ENCODE assay signal across 9 mouse cellular contexts in the genomic region with DNA sequence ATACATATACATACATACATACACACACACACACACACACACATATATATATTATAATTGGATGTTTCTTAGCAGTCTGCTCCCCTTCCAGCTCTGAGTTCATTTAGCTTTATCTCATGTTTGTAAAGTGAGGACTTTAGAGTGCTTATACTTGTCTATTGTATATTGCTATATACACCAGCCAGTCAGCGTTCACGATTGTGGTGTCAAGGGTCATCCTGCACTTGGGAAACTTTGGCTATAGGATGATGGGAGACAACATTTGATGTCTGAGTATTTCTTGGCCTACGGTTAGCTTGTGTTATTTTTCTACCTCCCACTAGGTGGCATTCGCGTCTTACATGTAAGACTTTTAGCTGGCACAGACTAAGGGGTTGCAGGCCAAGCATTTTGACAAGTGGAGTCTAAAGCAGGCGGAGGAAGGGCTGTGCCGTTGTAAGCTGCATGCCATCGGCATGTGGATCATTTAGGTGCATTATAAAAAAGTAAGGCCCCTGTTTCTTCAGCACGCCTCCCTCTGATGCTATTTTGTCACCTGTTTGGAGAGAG. TPM values are rescaled to one million over a fixed set of nuclear protein-coding genes. Genes with fewer than 3 reads are reported as not detected.
DNase-seq lines count a peak whose midpoint lies in the region; ATAC-seq and TF ChIP-seq lines count a peak whose summit lies in the region.
"Had no signal": no experiment of that assay in that cellular context is flagged by ENCODE, and none has a peak within 500 bp of the region (broad histone marks: within the 10 kb centered on the region; RNA-seq: fewer than 3 reads in every experiment).

No protein-coding gene starts in this region.

- H3K4me3 ChIP-seq in ES-Bruce4 (ENCODE audit: low read depth, low read length): no peak overlapping the region
- H3K4me3 ChIP-seq in heart, embryonic 16.5 days (ENCODE audit: low read length): no peak overlapping the region
- no peak overlapping the region for H3K4me3 ChIP-seq in kidney, postnatal 0 days (replicated peaks; ENCODE audit: low read depth, low read length)
- no peak overlapping the region for H3K4me3 ChIP-seq in liver, embryonic 13.5 days (replicated peaks)
- no peak overlapping the region for H3K4me3 ChIP-seq in neural tube, embryonic 11.5 days (ENCODE audit: low read depth, low read length)
- no peak overlapping the region for H3K4me3 ChIP-seq in thymus, adult 2 months (ENCODE audit: control insufficient read depth, insufficient read depth, low read length)

- no peaks in the 10 kb centered on the region for H3K27me3 ChIP-seq in ES-Bruce4 (ENCODE audit: control insufficient read depth, insufficient read depth, low read length, poor library complexity, severe bottlenecking)
- no peaks in the 10 kb centered on the region for H3K27me3 ChIP-seq in heart, embryonic 16.5 days (ENCODE audit: control insufficient read depth, insufficient read depth, low read length)
- no peaks in the 10 kb centered on the region for H3K27me3 ChIP-seq in kidney, postnatal 0 days (ENCODE audit: insufficient read depth, low read length)
- no peaks in the 10 kb centered on the region for H3K27me3 ChIP-seq in liver, embryonic 13.5 days
- no peaks in the 10 kb centered on the region for H3K27me3 ChIP-seq in neural tube, embryonic 11.5 days (ENCODE audit: control insufficient read depth, insufficient read depth, low read length)
- H3K27me3 ChIP-seq in thymus, adult 2 months (ENCODE audit: control insufficient read depth, insufficient read depth, low read length): no peaks in the 10 kb centered on the region

- no peaks in the 10 kb centered on the region for H3K9me3 ChIP-seq in ES-Bruce4 (replicated peaks; ENCODE audit: control insufficient read depth, insufficient read depth, low read length, poor library complexity, severe bottlenecking)
- 0 out of 2 replicates have a peak, but pooled peaks cover 3% of the 10 kb centered on the region for H3K9me3 ChIP-seq in heart, embryonic 16.5 days (replicated peaks; ENCODE audit: control insufficient read depth, low read length)
- no peaks in the 10 kb centered on the region for H3K9me3 ChIP-seq in kidney, postnatal 0 days (replicated peaks; ENCODE audit: low read length)
- H3K9me3 ChIP-seq in liver, embryonic 13.5 days (replicated peaks): no peaks in the 10 kb centered on the region
- H3K9me3 ChIP-seq in neural tube, embryonic 11.5 days (ENCODE audit: control insufficient read depth, low read length): no peaks in the 10 kb centered on the region

- peak; percentile 51 for TF ChIP-seq CTCF in ES-Bruce4 (IDR thresholded peaks at IDR 0.05; ENCODE audit: low read depth, low read length)
- peak; percentile 96 for TF ChIP-seq CTCF in kidney, postnatal 0 days (IDR thresholded peaks at IDR 0.05; ENCODE audit: low read depth)
- no peak for TF ChIP-seq CTCF in thymus, adult 2 months (IDR thresholded peaks at IDR 0.05; ENCODE audit: borderline replicate concordance, control insufficient read depth, extremely low read depth, insufficient read depth, low read length, poor library complexity)

- no peak overlapping the region for H3K9ac ChIP-seq in ES-Bruce4 (ENCODE audit: low read depth, poor library complexity, severe bottlenecking)
- no peak overlapping the region; the same call in 1 of the 2 replicates for H3K9ac ChIP-seq in heart, embryonic 16.5 days (ENCODE audit: low read length)
- H3K9ac ChIP-seq in kidney, postnatal 0 days (ENCODE audit: low read depth, low read length): no peak overlapping the region
- H3K9ac ChIP-seq in liver, embryonic 13.5 days: no peak overlapping the region
- H3K9ac ChIP-seq in neural tube, embryonic 11.5 days (ENCODE audit: low read length): no peak overlapping the region

- H3K36me3 ChIP-seq in ES-Bruce4 (ENCODE audit: control insufficient read depth, insufficient read depth, low read length, poor library complexity, severe bottlenecking): no peaks in the 10 kb centered on the region
- peaks cover 5% of the 10 kb centered on the region; the same call in 1 of the 2 replicates for H3K36me3 ChIP-seq in heart, embryonic 16.5 days (ENCODE audit: control insufficient read depth, insufficient read depth)
- H3K36me3 ChIP-seq in kidney, postnatal 0 days (ENCODE audit: insufficient read depth, low read length): peaks cover 4% of the 10 kb centered on the region; the same call in 1 of the 2 replicates
- peaks cover 28% of the 10 kb centered on the region for H3K36me3 ChIP-seq in liver, embryonic 13.5 days
- no peaks in the 10 kb centered on the region for H3K36me3 ChIP-seq in neural tube, embryonic 11.5 days (ENCODE audit: control insufficient read depth, insufficient read depth, low read length)
- H3K36me3 ChIP-seq in thymus, adult 2 months (ENCODE audit: control insufficient read depth, insufficient read depth, low read length): peaks cover 11% of the 10 kb centered on the region

- 8% methylated on average over 9 of the region's 9 CpGs for WGBS in heart, embryonic 16.5 days
- 9% methylated on average over 9 of the region's 9 CpGs for WGBS in kidney, postnatal 0 days
- 19% methylated on average over 9 of the region's 9 CpGs for WGBS in liver, embryonic 13.5 days (ENCODE audit: insufficient replicate concordance)
- 17% methylated on average over 9 of the region's 9 CpGs for WGBS in neural tube, embryonic 11.5 days
- 25% methylated on average over 9 of the region's 9 CpGs for WGBS in thymus, adult 2 months

- no peaks in the 10 kb centered on the region for H3K4me1 ChIP-seq in ES-Bruce4 (ENCODE audit: control insufficient read depth, insufficient read depth, low read length)
- H3K4me1 ChIP-seq in heart, embryonic 16.5 days (ENCODE audit: control insufficient read depth, insufficient read depth, low read length): peaks cover 4% of the 10 kb centered on the region
- H3K4me1 ChIP-seq in kidney, postnatal 0 days (replicated peaks; ENCODE audit: insufficient read depth, low read length): no peaks in the 10 kb centered on the region
- peaks cover 33% of the 10 kb centered on the region for H3K4me1 ChIP-seq in liver, embryonic 13.5 days (replicated peaks)
- no peaks in the 10 kb centered on the region for H3K4me1 ChIP-seq in neural tube, embryonic 11.5 days (ENCODE audit: control insufficient read depth, insufficient read depth, low read length)
- H3K4me1 ChIP-seq in thymus, adult 2 months (replicated peaks; ENCODE audit: control insufficient read depth, insufficient read depth, low read length): no peaks in the 10 kb centered on the region

- peak; percentile 88 for ATAC-seq in erythroblast, adult 5-6 weeks (replicated peaks; ENCODE audit: low FRiP score, poor library complexity, severe bottlenecking)
- peak; percentile 81 for ATAC-seq in heart, embryonic 16.5 days (replicated peaks; ENCODE audit: extremely low read depth, insufficient read depth, low FRiP score)
- peak; percentile 71; the same call in 1 of the 2 replicates for ATAC-seq in kidney, postnatal 0 days (replicated peaks; ENCODE audit: low FRiP score, low read depth)
- peak; percentile 65 for ATAC-seq in liver, embryonic 13.5 days (ENCODE audit: low read depth)
- ATAC-seq in neural tube, embryonic 11.5 days (ENCODE audit: insufficient read depth, low FRiP score, low TSS enrichment): peak; percentile 53; the same call in 1 of the 2 replicates

- no peak for TF ChIP-seq POLR2A in ES-Bruce4 (IDR thresholded peaks at IDR 0.05; ENCODE audit: insufficient read depth, low read length)
- TF ChIP-seq POLR2A in thymus, adult 2 months (IDR thresholded peaks at IDR 0.05; ENCODE audit: control insufficient read depth, extremely low read depth, insufficient read depth, low read length, poor library complexity): no peak

- DNase-seq in brain, adult 2 months (ENCODE audit: low read depth, low spot score): peak; percentile 93
- DNase-seq in kidney, postnatal 0 days (ENCODE audit: low spot score): peak; percentile 96
- DNase-seq in liver, embryonic 13.5 days: peak; percentile 44
- peak; percentile 73 for DNase-seq in neural tube, embryonic 11.5 days (ENCODE audit: low spot score)
- peak; percentile 46 for DNase-seq in thymus, adult 2 months

- H3K4me2 ChIP-seq in heart, embryonic 16.5 days (ENCODE audit: low read depth, low read length): peak overlapping the region; percentile 3; the same call in 1 of the 2 replicates
- no peak overlapping the region for H3K4me2 ChIP-seq in kidney, postnatal 0 days (ENCODE audit: low read length)
- no peak overlapping the region for H3K4me2 ChIP-seq in liver, embryonic 13.5 days
- no peak overlapping the region for H3K4me2 ChIP-seq in neural tube, embryonic 11.5 days (ENCODE audit: low read depth)

- H3K27ac ChIP-seq in ES-Bruce4 (ENCODE audit: insufficient read depth, low read length): no peak overlapping the region
- H3K27ac ChIP-seq in heart, embryonic 16.5 days (ENCODE audit: low read length): no peak overlapping the region
- H3K27ac ChIP-seq in kidney, postnatal 0 days: no peak overlapping the region
- no peak overlapping the region for H3K27ac ChIP-seq in liver, embryonic 13.5 days
- no peak overlapping the region for H3K27ac ChIP-seq in neural tube, embryonic 11.5 days (ENCODE audit: low read depth, low read length)
- no peak overlapping the region for H3K27ac ChIP-seq in thymus, adult 2 months (ENCODE audit: control insufficient read depth, insufficient read depth, low read length)

- no peak for TF ChIP-seq EP300 in ES-Bruce4 (IDR thresholded peaks at IDR 0.05; ENCODE audit: insufficient read depth, low read depth, low read length)

RNA-seq across cellular contexts. Expression of a gene that starts 13.4 kb away (rescaled TPM):
- 15.6 and 16.9 TPM in 2 replicates for polyA plus RNA-seq in ES-Bruce4 (2011; ENCODE audit: insufficient read depth, insufficient read length, low read depth, missing spikeins)
- 227 and 257 TPM in 2 replicates for total RNA-seq in erythroblast, adult 5-6 weeks (2015; ENCODE audit: low replicate concordance)
- total RNA-seq in erythroblast, adult 5-6 weeks (2017; ENCODE audit: low replicate concordance): 281 and 320 TPM in 2 replicates
- polyA plus RNA-seq in heart, embryonic 16.5 days (2015; fragmentation: Nextera tagmentation; extraction: Ambion mirVana): 12.7 and 14.0 TPM in 2 replicates
- 11.3 and 11.8 TPM in 2 replicates for polyA plus RNA-seq in kidney, postnatal 0 days (2015; fragmentation: Nextera tagmentation; extraction: Ambion mirVana)
- polyA plus RNA-seq in liver, embryonic 13.5 days (2015; fragmentation: Nextera tagmentation; extraction: Ambion mirVana): 10.3 and 10.9 TPM in 2 replicates
- polyA plus RNA-seq in neural tube, embryonic 11.5 days (2014; fragmentation: Nextera tagmentation; extraction: Ambion mirVana): 17.6 and 18.9 TPM in 2 replicates
- 71.2 and 73.3 TPM in 2 replicates for polyA plus RNA-seq in thymus, adult 2 months (2012; rRNA removed)

RNA-seq across cellular contexts. Expression of a gene that starts 21.7 kb away (rescaled TPM):
- polyA plus RNA-seq in ES-Bruce4 (2011; ENCODE audit: insufficient read depth, insufficient read length, low read depth, missing spikeins): 14.9 and 15.3 TPM in 2 replicates
- total RNA-seq in erythroblast, adult 5-6 weeks (2015; ENCODE audit: low replicate concordance): 1.5 and 3.1 TPM in 2 replicates
- total RNA-seq in erythroblast, adult 5-6 weeks (2017; ENCODE audit: low replicate concordance): 2.4 and 3.6 TPM in 2 replicates
- polyA plus RNA-seq in heart, embryonic 16.5 days (2015; fragmentation: Nextera tagmentation; extraction: Ambion mirVana): 0.47 and 0.58 TPM in 2 replicates
- 0.36 and 0.47 TPM in 2 replicates for polyA plus RNA-seq in kidney, postnatal 0 days (2015; fragmentation: Nextera tagmentation; extraction: Ambion mirVana)
- polyA plus RNA-seq in liver, embryonic 13.5 days (2015; fragmentation: Nextera tagmentation; extraction: Ambion mirVana): 0.20 and 0.27 TPM in 2 replicates
- 0.30 and 1.0 TPM in 2 replicates for polyA plus RNA-seq in neural tube, embryonic 11.5 days (2014; fragmentation: Nextera tagmentation; extraction: Ambion mirVana)
- polyA plus RNA-seq in thymus, adult 2 months (2012; rRNA removed): 0.08 TPM in 1 of 2 replicates, not detected in the other
- total RNA-seq: gastrocnemius, postnatal 4 days had no signal

Comparison
In these comparisons a context has a peak if more than half of its experiments do, and no peak if none do; other contexts are left out.
1. DNase-seq: peak in every context shown above with its lines; median percentile 96 in kidney, postnatal 0 days; 93 in brain, adult 2 months; 73 in neural tube, embryonic 11.5 days; 46 in thymus, adult 2 months; 44 in liver, embryonic 13.5 days.